Mouse (Mus musculus) olfactory bulb, adult 2 months (tissue): ENCODE measurements around the gene Relb. TPM values are rescaled to one million over a fixed set of nuclear protein-coding genes. Genes with fewer than 3 reads are reported as not detected.

Experiments used
- H3K27ac ChIP-seq: fragments of 200-500 bp; 2 replicates; pipeline ENCODE4 v1.5.1; 2012; ENCODE audit warnings: low read depth, low read length; ENCODE audit not compliant: insufficient read depth
- H3K4me1 ChIP-seq: fragments of 200-500 bp; 2 replicates; pipeline ENCODE4 v1.6.1; 2012; ENCODE audit warnings: low read length; ENCODE audit not compliant: control insufficient read depth, insufficient read depth
- H3K4me3 ChIP-seq: fragments of 200-500 bp; 2 replicates; pipeline ENCODE4 v1.5.1; 2012; ENCODE audit warnings: mild to moderate bottlenecking, low read depth, low read length, moderate library complexity; ENCODE audit not compliant: insufficient read depth
- CTCF ChIP-seq: fragments of 200-500 bp; IDR thresholded peaks from 2 replicates; pipeline ENCODE4 v1.5.1; 2012; ENCODE audit warnings: low read depth, mild to moderate bottlenecking, low read length, moderate library complexity; ENCODE audit not compliant: insufficient read depth
- POLR2A ChIP-seq: fragments of 200-500 bp; IDR thresholded peaks from 2 replicates; pipeline ENCODE4 v1.6.1; 2012; ENCODE audit warnings: mild to moderate bottlenecking, low read depth, low read length, moderate library complexity; ENCODE audit not compliant: insufficient read depth
- WGBS: fragments of 180-500 bp; shearing (Covaris S2); methylation state at CpG from one replicate; pipeline ENCODE4 v1.1.7; 2018; 5-methylcytosine and 5-hydroxymethylcytosine counted together
- polyA plus RNA-seq: library from polyadenylated mRNA; stranded (reverse); fragments of >200 nt; gene quantifications from 2 replicates; pipeline ENCODE4 v1.2.4, GENCODE M21; 2012; ENCODE audit warnings: low replicate concordance; ENCODE audit not compliant: missing spikeins, insufficient read depth, insufficient read length

Relb gene
- polyA plus RNA-seq, 1 experiment = not detected

DNA sequence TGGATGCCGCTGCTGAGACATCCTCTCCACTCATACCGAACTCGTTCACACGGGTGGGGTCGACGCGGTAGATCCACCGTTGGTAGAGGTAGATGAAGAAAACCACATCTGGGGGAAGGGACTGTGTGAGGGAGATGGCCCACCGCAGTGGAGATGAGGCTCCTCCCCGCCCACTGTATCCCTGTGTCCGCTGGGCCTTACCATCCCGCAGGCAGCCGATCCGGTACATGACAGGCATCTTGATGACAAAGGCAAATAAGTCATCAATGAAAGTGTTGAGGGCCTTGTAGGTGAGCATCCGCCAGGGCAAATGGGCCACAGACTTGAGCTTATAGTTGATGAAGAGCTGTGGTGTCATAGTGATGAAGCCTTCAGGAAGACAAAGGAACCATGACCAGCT, 4.6 kb upstream of the Relb start:
- H3K4me3 ChIP-seq = no peak overlapping the region
- H3K27ac ChIP-seq = no peak overlapping the region
- H3K4me1 ChIP-seq = peaks cover 4% of the 10 kb centered on the region; the same call in 1 of the 2 replicates
- TF ChIP-seq CTCF (no peak), POLR2A (no peak)
- WGBS = 94% methylated on average over 15 of the region's 15 CpGs

DNA sequence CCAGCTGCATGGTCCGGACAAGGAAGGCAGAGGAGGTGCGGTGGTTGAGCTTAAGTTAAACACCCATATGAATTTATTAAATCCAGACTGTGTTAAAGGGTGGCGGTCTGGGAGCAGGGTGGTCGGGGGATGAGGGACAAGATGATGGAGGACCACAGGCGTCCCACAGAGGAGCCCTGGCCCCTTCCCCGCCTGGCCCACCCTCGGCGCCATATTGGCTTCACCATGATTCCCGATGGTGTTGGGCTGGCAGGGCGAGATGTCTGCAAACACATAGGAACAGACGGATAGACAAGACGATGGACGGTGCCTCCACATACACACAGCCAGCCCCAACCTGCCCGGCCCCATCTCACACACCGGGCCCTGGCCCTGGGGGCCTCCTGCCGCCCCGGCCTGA, 4.0 kb upstream of the Relb start:
- H3K27ac ChIP-seq = no peak overlapping the region
- no peak overlapping the region for H3K4me3 ChIP-seq
- H3K4me1 ChIP-seq = peaks cover 8% of the 10 kb centered on the region
- 92% methylated on average over 17 of the region's 17 CpGs for WGBS
- TF ChIP-seq POLR2A = no peak
- no peak for TF ChIP-seq CTCF

DNA sequence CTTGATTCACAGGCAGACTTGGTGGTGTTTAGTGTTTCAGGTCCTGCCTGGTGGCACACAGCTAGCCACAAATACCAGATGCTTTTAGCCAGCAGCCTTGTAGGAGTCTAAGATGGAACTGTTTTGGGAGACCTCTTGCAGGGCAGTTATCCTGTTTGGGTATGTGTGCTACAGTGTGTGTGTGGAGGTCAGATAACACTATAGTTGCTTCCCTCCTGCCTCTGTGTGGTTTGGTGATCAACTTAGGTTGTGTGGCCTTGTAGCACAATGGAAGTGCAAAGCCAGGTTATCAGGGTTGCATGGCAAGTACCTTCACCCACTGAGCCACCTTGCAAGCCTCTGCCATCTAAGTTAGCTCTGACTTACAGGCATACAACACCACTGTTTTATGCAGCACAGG, 3.5 kb upstream of the Relb start:
- TF ChIP-seq POLR2A = no peak
- TF ChIP-seq CTCF = no peak
- no peak overlapping the region for H3K4me3 ChIP-seq
- no peak overlapping the region for H3K27ac ChIP-seq
- H3K4me1 ChIP-seq = peaks cover 10% of the 10 kb centered on the region

DNA sequence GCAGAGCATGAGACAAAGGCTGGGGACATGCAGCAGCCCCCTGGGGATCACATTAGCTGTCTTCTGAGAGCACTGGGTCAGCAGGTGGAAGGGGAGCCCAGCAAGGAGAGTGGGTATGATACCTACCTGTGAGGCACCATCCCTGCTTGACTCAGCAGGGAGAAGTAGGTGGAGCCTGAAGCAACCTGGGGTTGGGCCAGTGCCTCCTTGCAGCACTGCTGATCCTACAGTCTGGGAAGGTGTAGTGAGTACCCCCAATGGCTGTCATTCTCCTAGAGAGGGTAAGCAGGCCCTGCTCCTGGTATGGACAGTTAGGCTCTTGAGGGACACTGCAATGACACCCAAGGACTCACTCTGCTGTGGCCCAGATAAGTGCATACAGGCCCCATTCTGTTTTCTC, 3.0 kb upstream of the Relb start:
- Histone ChIP-seq H3K27ac (no peak overlapping the region), H3K4me3 (no peak overlapping the region), H3K4me1 (peaks cover 10% of the 10 kb centered on the region)
- TF ChIP-seq POLR2A (no peak), CTCF (no peak)

DNA sequence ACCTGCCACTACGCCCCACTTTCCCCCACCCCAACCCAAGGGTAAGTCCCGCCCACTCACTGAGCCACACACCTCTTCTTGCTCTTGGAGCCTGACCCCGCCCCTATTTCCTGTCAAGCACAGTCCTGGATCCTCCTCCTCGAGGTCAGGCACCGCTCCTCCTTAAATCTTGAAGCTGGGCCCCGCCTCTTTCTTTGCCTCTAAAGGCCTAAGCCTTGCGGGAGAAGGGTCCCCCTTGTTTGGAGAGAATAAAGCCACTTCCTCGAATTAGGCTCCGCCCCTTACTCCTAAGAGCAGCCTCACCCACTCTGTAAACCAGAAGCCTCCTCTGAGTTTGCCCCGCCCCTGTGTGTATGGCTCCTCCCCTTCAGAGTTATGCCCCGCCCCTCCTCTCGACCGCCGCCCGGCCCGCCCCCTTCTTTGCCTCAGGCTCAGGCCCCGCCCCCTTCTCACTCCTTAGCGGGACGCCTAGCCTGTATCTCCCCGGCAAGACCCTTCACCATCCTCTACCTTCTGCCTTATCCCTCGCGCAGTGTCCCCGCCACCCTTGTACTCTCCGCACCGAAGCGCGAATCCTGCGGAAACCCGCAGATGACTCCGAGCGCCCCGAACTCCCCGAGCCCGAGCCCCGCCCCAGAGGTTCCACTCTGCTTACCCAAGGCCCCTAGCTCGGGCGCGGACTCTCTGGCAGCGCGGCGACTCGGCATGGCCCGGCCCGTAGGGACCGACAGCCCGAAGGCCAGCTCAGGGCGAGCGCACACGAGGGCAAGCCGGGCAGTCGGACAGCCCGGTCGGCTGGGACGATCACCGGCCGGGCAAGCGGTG, 490 bp downstream of the Relb start:
- 2% methylated on average over 57 of the region's 57 CpGs for WGBS
- TF ChIP-seq POLR2A (no peak), CTCF (no peak)
- Histone ChIP-seq H3K27ac (no peak overlapping the region), H3K4me1 (peaks cover 10% of the 10 kb centered on the region), H3K4me3 (peak overlapping the region; percentile 72)

DNA sequence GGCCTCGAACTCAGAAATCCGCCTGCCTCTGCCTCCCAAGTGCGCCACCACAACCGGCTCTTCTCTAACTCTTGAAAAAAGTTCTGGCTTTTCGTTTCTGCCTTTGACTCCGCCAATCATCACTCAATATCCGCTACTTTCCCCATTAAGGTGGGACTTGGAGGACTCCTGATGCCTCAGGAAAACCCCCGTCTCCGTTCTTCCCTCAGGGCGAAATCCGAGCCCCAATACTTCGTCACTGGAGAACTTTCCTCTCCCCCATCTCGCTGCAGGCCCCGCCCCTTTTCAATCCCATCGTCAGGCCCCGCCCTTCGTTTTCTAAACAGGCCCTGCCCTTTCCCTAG, 1.1 kb downstream of the Relb start:
- peaks cover 10% of the 10 kb centered on the region for H3K4me1 ChIP-seq
- H3K4me3 ChIP-seq = peak overlapping the region; percentile 72
- 17% methylated on average over 17 of the region's 17 CpGs for WGBS

DNA sequence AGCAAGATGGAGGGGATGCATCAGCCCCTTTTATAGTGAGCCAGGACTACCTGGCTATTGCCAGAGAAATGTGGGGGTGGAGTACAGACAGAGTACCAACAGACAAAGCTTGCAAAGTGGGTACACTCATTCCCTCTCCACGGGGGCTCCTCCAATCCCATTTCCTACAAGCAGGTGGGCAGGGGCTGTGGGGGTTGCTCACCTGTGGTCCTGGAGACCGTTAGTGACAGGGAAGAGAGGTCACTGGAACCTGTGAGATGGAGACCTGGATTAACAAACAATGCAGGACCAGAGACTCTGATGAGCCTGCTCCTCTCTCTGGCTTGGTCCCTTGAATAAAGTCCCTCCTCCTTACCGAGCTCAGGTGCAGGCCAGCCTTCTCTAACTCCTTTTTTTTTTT, 1.5 kb downstream of the Relb start:
- WGBS = 77% methylated on average over 3 of the region's 3 CpGs
- H3K27ac ChIP-seq = no peak overlapping the region
- TF ChIP-seq CTCF = no peak
- no peak for TF ChIP-seq POLR2A
- peaks cover 10% of the 10 kb centered on the region for H3K4me1 ChIP-seq
- H3K4me3 ChIP-seq = no peak overlapping the region

More for the DNA sequence above, 1.1 kb downstream of the Relb start:
- H3K27ac ChIP-seq = no peak overlapping the region
- TF ChIP-seq POLR2A (no peak), CTCF (no peak)

DNA sequence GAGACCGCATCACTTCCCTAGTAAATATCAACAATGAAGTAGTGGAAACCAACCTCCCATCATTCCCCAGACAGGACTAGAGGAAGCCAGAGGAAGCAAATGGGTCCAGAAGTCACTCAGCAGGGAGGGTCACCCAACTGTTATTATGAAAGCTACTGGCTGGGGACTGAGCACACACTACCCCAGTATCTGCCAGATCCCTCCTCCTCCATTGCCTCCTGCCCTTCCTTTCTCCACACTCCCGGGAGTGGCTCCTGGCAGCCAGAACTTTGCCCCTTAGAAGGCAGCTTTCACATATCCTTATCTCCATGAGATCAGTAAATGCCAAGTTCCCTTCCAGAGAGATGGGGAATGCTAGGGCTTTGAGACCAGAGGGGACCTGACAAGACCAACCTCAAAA, 5.8 kb downstream of the Relb start:
- Histone ChIP-seq H3K4me1 (peaks cover 8% of the 10 kb centered on the region), H3K4me3 (no peak overlapping the region), H3K27ac (no peak overlapping the region)
- TF ChIP-seq CTCF = no peak
- TF ChIP-seq POLR2A = no peak
- 86% methylated on average over 2 of the region's 2 CpGs for WGBS

DNA sequence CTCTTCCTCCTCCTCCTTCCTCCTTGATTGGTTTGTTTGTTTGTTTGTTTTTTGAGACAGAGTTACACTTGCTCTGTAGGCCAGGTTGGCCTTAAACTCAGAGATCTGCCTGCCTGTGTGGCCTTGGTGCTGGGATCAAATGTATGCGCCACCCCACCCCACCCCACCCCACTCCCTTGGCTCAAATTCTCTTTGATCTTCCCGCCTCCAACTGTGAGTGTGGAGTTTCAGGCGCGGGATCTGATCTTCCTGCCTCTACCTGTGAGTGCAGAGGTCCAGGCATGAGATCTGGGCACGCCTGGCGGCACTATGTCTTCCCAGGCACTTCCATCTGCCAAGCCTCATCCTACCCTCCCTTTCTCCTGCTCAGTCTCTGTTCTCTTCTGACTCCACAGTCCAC, 7.0 kb downstream of the Relb start:
- 67% methylated on average over 6 of the region's 6 CpGs for WGBS
- peaks cover 4% of the 10 kb centered on the region for H3K4me1 ChIP-seq
- TF ChIP-seq POLR2A = no peak
- TF ChIP-seq CTCF = no peak
- no peak overlapping the region for H3K27ac ChIP-seq
- no peak overlapping the region for H3K4me3 ChIP-seq

DNA sequence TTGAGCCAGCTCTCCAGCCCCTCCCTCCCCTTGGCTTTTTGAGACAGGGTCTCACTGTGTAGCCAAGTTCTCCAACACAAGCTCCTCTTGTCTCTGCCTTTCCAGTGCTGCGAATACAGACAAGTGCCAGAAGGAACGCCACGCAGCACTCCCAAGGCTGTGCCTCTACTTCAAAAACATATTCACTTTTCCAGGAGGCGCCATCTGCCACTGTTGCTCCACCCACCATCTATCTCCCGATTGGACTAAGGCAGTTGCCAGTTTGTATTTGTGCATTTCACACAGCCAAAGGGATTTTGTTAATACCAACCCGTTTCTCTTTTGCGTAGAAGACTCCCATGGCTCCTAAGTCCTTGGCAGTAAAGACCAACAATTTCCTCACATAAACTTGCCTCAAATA, 8.4 kb downstream of the Relb start:
- Histone ChIP-seq H3K4me1 (peaks cover 4% of the 10 kb centered on the region), H3K4me3 (no peak overlapping the region), H3K27ac (no peak overlapping the region)
- 76% methylated on average over 7 of the region's 7 CpGs for WGBS
- TF ChIP-seq CTCF (no peak), POLR2A (no peak)
